ENCODE assay signal across 10 mouse cellular contexts in genomic region chr9:41585012-41585411, GRCm38 (mm10).
DNase-seq lines count a peak whose midpoint lies in the region; ATAC-seq lines count a peak whose summit lies in the region.
"Had no signal": no experiment of that assay in that cellular context is flagged by ENCODE, and none has a peak within 500 bp of the region (broad histone marks: within the 10 kb centered on the region; RNA-seq: fewer than 3 reads in every experiment).

No protein-coding gene starts in this region.

- peaks cover 7% of the 10 kb centered on the region; the same call in 1 of the 2 replicates for H3K4me1 ChIP-seq in kidney, embryonic 14.5 days (ENCODE audit: control insufficient read depth, insufficient read depth, low read length)
- H3K4me1 ChIP-seq in embryonic facial prominence, embryonic 11.5 days (ENCODE audit: control insufficient read depth, insufficient read depth, low read length) = no peaks in the 10 kb centered on the region
- H3K4me1 ChIP-seq in hindbrain, embryonic 13.5 days (replicated peaks) = peaks cover 39% of the 10 kb centered on the region
- H3K4me1 ChIP-seq in midbrain, embryonic 16.5 days (ENCODE audit: control insufficient read depth, insufficient read depth, low read length) = peaks cover 17% of the 10 kb centered on the region

- H3K9me3 ChIP-seq in kidney, embryonic 14.5 days (ENCODE audit: control insufficient read depth, low read length) = no peaks in the 10 kb centered on the region
- H3K9me3 ChIP-seq in embryonic facial prominence, embryonic 11.5 days (replicated peaks; ENCODE audit: control insufficient read depth, low read length) = no peaks in the 10 kb centered on the region
- H3K9me3 ChIP-seq in hindbrain, embryonic 13.5 days = no peaks in the 10 kb centered on the region
- H3K9me3 ChIP-seq in midbrain, embryonic 16.5 days (replicated peaks; ENCODE audit: control insufficient read depth, low read length, poor library complexity, severe bottlenecking) = no peaks in the 10 kb centered on the region

- no peak overlapping the region for H3K27ac ChIP-seq in kidney, embryonic 14.5 days (ENCODE audit: low read depth, low read length)
- peak overlapping the region; percentile 88 for H3K27ac ChIP-seq in embryonic facial prominence, embryonic 11.5 days (replicated peaks; ENCODE audit: low read depth, low read length)
- H3K27ac ChIP-seq in hindbrain, embryonic 13.5 days = peak overlapping the region; percentile 100
- peak overlapping the region; percentile 96 for H3K27ac ChIP-seq in midbrain, embryonic 16.5 days (ENCODE audit: low read length)

- DNase-seq in kidney, postnatal 14 days = no peak
- no peak for DNase-seq in embryonic facial prominence, embryonic 11.5 days (ENCODE audit: low spot score)
- no peak for DNase-seq in urinary bladder, adult 18-20 months (ENCODE audit: low spot score in 2 of 2)
- DNase-seq in layer of hippocampus, postnatal 14 days (ENCODE audit: low spot score in 2 of 2) = no peak
- no peak for DNase-seq in cerebellum, postnatal 36 days
- DNase-seq: adrenal gland, adult 8-10 months had no signal

- 50% methylated on average over 7 of the region's 7 CpGs for WGBS in kidney, embryonic 14.5 days
- 36% methylated on average over 7 of the region's 7 CpGs for WGBS in embryonic facial prominence, embryonic 11.5 days
- WGBS in hindbrain, embryonic 13.5 days = 14% methylated on average over 7 of the region's 7 CpGs
- 3% methylated on average over 7 of the region's 7 CpGs for WGBS in midbrain, embryonic 16.5 days

- H3K36me3 ChIP-seq in kidney, embryonic 14.5 days (ENCODE audit: control insufficient read depth, insufficient read depth, low read length) = peaks cover 18% of the 10 kb centered on the region
- H3K36me3 ChIP-seq in embryonic facial prominence, embryonic 11.5 days (replicated peaks; ENCODE audit: control insufficient read depth, insufficient read depth, low read depth, low read length) = peaks cover 8% of the 10 kb centered on the region
- peaks cover 22% of the 10 kb centered on the region for H3K36me3 ChIP-seq in hindbrain, embryonic 13.5 days
- H3K36me3 ChIP-seq in midbrain, embryonic 16.5 days (ENCODE audit: control insufficient read depth, insufficient read depth, low read length) = peaks cover under 1% of the 10 kb centered on the region; the same call in 1 of the 2 replicates

- ATAC-seq in kidney, embryonic 14.5 days (ENCODE audit: low FRiP score, low TSS enrichment) = no peak
- ATAC-seq in embryonic facial prominence, embryonic 11.5 days (replicated peaks; ENCODE audit: insufficient number of reproducible peaks, low FRiP score, low TSS enrichment, low read depth) = no peak
- no peak for ATAC-seq in hindbrain, embryonic 13.5 days (ENCODE audit: low FRiP score)
- no peak for ATAC-seq in midbrain, embryonic 16.5 days

- peak overlapping the region; percentile 33 for H3K4me2 ChIP-seq in kidney, embryonic 14.5 days (replicated peaks; ENCODE audit: low read depth, low read length)
- peak overlapping the region; percentile 55 for H3K4me2 ChIP-seq in embryonic facial prominence, embryonic 11.5 days (ENCODE audit: low read depth, low read length)
- peak overlapping the region; percentile 82 for H3K4me2 ChIP-seq in hindbrain, embryonic 13.5 days
- H3K4me2 ChIP-seq in midbrain, embryonic 16.5 days (ENCODE audit: low read length) = peak overlapping the region; percentile 68

- peak overlapping the region; percentile 55; the same call in 1 of the 2 replicates for H3K9ac ChIP-seq in kidney, embryonic 14.5 days (ENCODE audit: low read depth, low read length)
- peak overlapping the region; percentile 80 for H3K9ac ChIP-seq in embryonic facial prominence, embryonic 11.5 days (replicated peaks; ENCODE audit: low read length)
- peak overlapping the region; percentile 100 for H3K9ac ChIP-seq in hindbrain, embryonic 13.5 days
- H3K9ac ChIP-seq in midbrain, embryonic 16.5 days (ENCODE audit: low read depth, low read length) = peak overlapping the region; percentile 83

- H3K27me3 ChIP-seq in kidney, embryonic 14.5 days (ENCODE audit: control insufficient read depth, insufficient read depth, low read length) = no peaks in the 10 kb centered on the region
- H3K27me3 ChIP-seq in embryonic facial prominence, embryonic 11.5 days (ENCODE audit: control insufficient read depth, insufficient read depth, low read length) = no peaks in the 10 kb centered on the region
- H3K27me3 ChIP-seq in hindbrain, embryonic 13.5 days = no peaks in the 10 kb centered on the region
- H3K27me3 ChIP-seq in midbrain, embryonic 16.5 days (ENCODE audit: control insufficient read depth, insufficient read depth, low read depth, low read length) = no peaks in the 10 kb centered on the region
- H3K27me3 ChIP-seq: CH12.LX had no signal

- H3K4me3 ChIP-seq in kidney, embryonic 14.5 days (ENCODE audit: low read length) = peak overlapping the region; percentile 19; the same call in 1 of the 2 replicates
- H3K4me3 ChIP-seq in embryonic facial prominence, embryonic 11.5 days (ENCODE audit: low read depth, low read length) = peak overlapping the region; percentile 38
- H3K4me3 ChIP-seq in hindbrain, embryonic 13.5 days = peak overlapping the region; percentile 82
- peak overlapping the region; percentile 52 for H3K4me3 ChIP-seq in midbrain, embryonic 16.5 days (ENCODE audit: low read depth, low read length)

Comparison
In these comparisons a context has a peak if more than half of its experiments do, and no peak if none do; other contexts are left out.
1. H3K4me3 ChIP-seq: peak in every context shown above with its lines; median percentile 82 in hindbrain, embryonic 13.5 days; 52 in midbrain, embryonic 16.5 days; 38 in embryonic facial prominence, embryonic 11.5 days; 19 in kidney, embryonic 14.5 days.